Mouse (Mus musculus) spleen, postnatal 0 days (tissue): ENCODE results near the gene Zfp119a. TPM values are rescaled to one million over a fixed set of nuclear protein-coding genes. Genes with fewer than 3 reads are reported as not detected.

Experiments
- polyA plus RNA-seq: library from polyadenylated mRNA; unstranded; fragments of >200 nt; fragmentation: Nextera tagmentation; extraction: Ambion mirVana; gene quantifications from 2 replicates; pipeline ENCODE4 v1.2.1, GENCODE M21; 2015

Zfp119a gene
- polyA plus RNA-seq: 3.9 and 4.4 TPM in 2 replicates

GRCm38 (mm10) chr17:55878636-55879369, at the start of gene Zfp119a:
Zfp119a (minus strand) TSS chr17:55878930.

Other genes with a start within 250 kb of the Zfp119a start
- gene Pot1b, start 166.3 kb downstream of the Zfp119a start, polyA plus RNA-seq: 9.3 and 9.7 TPM in 2 replicates
- gene Adgre4, start 128.9 kb downstream of the Zfp119a start, polyA plus RNA-seq: 3.6 and 5.5 TPM in 2 replicates
- gene Zfp959, start 13.2 kb upstream of the Zfp119a start, polyA plus RNA-seq: 9.3 and 10.6 TPM in 2 replicates
- 3.7 and 4.5 TPM in 2 replicates for gene Zfp119b, start 70.6 kb upstream of the Zfp119a start, polyA plus RNA-seq
- gene Ebi3, start 73.7 kb upstream of the Zfp119a start, polyA plus RNA-seq: 19.6 and 28.1 TPM in 2 replicates
- gene Yju2, start 80.2 kb upstream of the Zfp119a start, polyA plus RNA-seq: 12.2 and 13.4 TPM in 2 replicates
- 2.1 and 2.7 TPM in 2 replicates for gene Shd, start 91.5 kb upstream of the Zfp119a start, polyA plus RNA-seq
- gene Fsd1, start 107.6 kb upstream of the Zfp119a start, polyA plus RNA-seq: not detected in 2 replicates
- 4.7 and 7.1 TPM in 2 replicates for gene Stap2, start 126.7 kb upstream of the Zfp119a start, polyA plus RNA-seq
- 11.8 and 15.7 TPM in 2 replicates for gene Mpnd, start 126.8 kb upstream of the Zfp119a start, polyA plus RNA-seq
- 44.3 and 51.0 TPM in 2 replicates for gene Sh3gl1, start 157.7 kb upstream of the Zfp119a start, polyA plus RNA-seq
- gene Chaf1a, start 161.5 kb upstream of the Zfp119a start, polyA plus RNA-seq: 15.4 and 16.3 TPM in 2 replicates
- 15.6 and 17.0 TPM in 2 replicates for gene Ubxn6, start 196.1 kb upstream of the Zfp119a start, polyA plus RNA-seq
- 54.4 and 62.0 TPM in 2 replicates for gene Hdgfl2, start 200.7 kb upstream of the Zfp119a start, polyA plus RNA-seq
- 0.06 and 0.11 TPM in 2 replicates for gene Plin4, start 230.9 kb upstream of the Zfp119a start, polyA plus RNA-seq
- gene Plin5, start 238.7 kb upstream of the Zfp119a start, polyA plus RNA-seq: 0.19 and 0.33 TPM in 2 replicates
- 69.0 and 83.3 TPM in 2 replicates for gene Lrg1, start 243.1 kb upstream of the Zfp119a start, polyA plus RNA-seq